Mouse (Mus musculus) layer of hippocampus, adult 2 months (tissue): ENCODE data around the gene Fmnl2. TPM values are rescaled to one million over a fixed set of nuclear protein-coding genes. Genes with fewer than 3 reads are reported as not detected.

Experiments
- DNase-seq, 2 experiments: peaks; one replicate each; pipeline ENCODE4 v3.0.0; 2022; ENCODE audit warnings: low spot score in 2 of 2
- H3K27ac ChIP-seq: fragments of 200-600 bp; 2 replicates; pipeline ENCODE4 v1.8.1; 2022
- H3K4me3 ChIP-seq: fragments of 200-600 bp; 2 replicates; pipeline ENCODE4 v1.8.1; 2022; ENCODE audit warnings: mild to moderate bottlenecking
- CTCF ChIP-seq: fragments of 200-600 bp; conservative IDR thresholded peaks from 2 replicates; pipeline ENCODE4 v1.8.1; 2022; ENCODE audit warnings: antibody characterized with exemption, mild to moderate bottlenecking, moderate library complexity
- total RNA-seq, 2 experiments: library from RNA; stranded (reverse); gene quantifications; 2 replicates each; pipeline ENCODE4 v1.2.3; 2021

Gene Fmnl2
- total RNA-seq, 2 experiments from 2014 or later, result 42.4 to 44.0 TPM

- Histone ChIP-seq H3K4me3 (no peak overlapping the region), H3K27ac (no peak overlapping the region)
- no peak for TF ChIP-seq CTCF
- no peak for DNase-seq
These were observed 209.3 kb downstream of the Fmnl2 start for GRCm38 (mm10) chr2:53066973-53067372.

GRCm38 (mm10) chr2:53070607-53071006 lies 212.9 kb downstream of the Fmnl2 start:
- no peak for DNase-seq
- TF ChIP-seq CTCF, result no peak
- Histone ChIP-seq H3K27ac (no peak overlapping the region), H3K4me3 (no peak overlapping the region)

- TF ChIP-seq CTCF, result no peak
- Histone ChIP-seq H3K27ac (no peak overlapping the region), H3K4me3 (no peak overlapping the region)
These were observed 222.1 kb downstream of the Fmnl2 start for GRCm38 (mm10) chr2:53079693-53080286.

GRCm38 (mm10) chr2:53082045-53082444 lies 224.4 kb downstream of the Fmnl2 start:
- no peak for DNase-seq
- no peak for TF ChIP-seq CTCF

More at GRCm38 (mm10) chr2:53079693-53080286, 222.1 kb downstream of the Fmnl2 start:
- DNase-seq, result no peak

GRCm38 (mm10) chr2:53082501-53082900 lies 224.8 kb downstream of the Fmnl2 start:
- no peak for TF ChIP-seq CTCF
- H3K4me3 ChIP-seq, result no peak overlapping the region
- DNase-seq, result no peak
- no peak overlapping the region for H3K27ac ChIP-seq

More at GRCm38 (mm10) chr2:53082045-53082444, 224.4 kb downstream of the Fmnl2 start:
- Histone ChIP-seq H3K4me3 (no peak overlapping the region), H3K27ac (no peak overlapping the region)

- TF ChIP-seq CTCF, result peak; percentile 86
- no peak overlapping the region for H3K4me3 ChIP-seq
- no peak overlapping the region for H3K27ac ChIP-seq
- no peak for DNase-seq
These were observed 225.6 kb downstream of the Fmnl2 start for GRCm38 (mm10) chr2:53083241-53083640.

- Histone ChIP-seq H3K27ac (no peak overlapping the region), H3K4me3 (no peak overlapping the region)
- DNase-seq, result peak in 1 of 2 experiments; percentile 63
- peak; percentile 84 for TF ChIP-seq CTCF
These were observed 228.1 kb downstream of the Fmnl2 start for GRCm38 (mm10) chr2:53085617-53086202.

GRCm38 (mm10) chr2:53088744-53089143 lies 231.1 kb downstream of the Fmnl2 start:
- DNase-seq, result no peak
- no peak for TF ChIP-seq CTCF
- H3K27ac ChIP-seq, result no peak overlapping the region
- H3K4me3 ChIP-seq, result no peak overlapping the region

- no peak for DNase-seq
- TF ChIP-seq CTCF, result no peak
- H3K27ac ChIP-seq, result no peak overlapping the region
- no peak overlapping the region for H3K4me3 ChIP-seq
These were observed 237.4 kb downstream of the Fmnl2 start for GRCm38 (mm10) chr2:53095031-53095430.

GRCm38 (mm10) chr2:53095489-53095888 lies 237.8 kb downstream of the Fmnl2 start:
- Histone ChIP-seq H3K4me3 (no peak overlapping the region), H3K27ac (no peak overlapping the region)
- no peak for DNase-seq
- no peak for TF ChIP-seq CTCF

- Histone ChIP-seq H3K27ac (no peak overlapping the region), H3K4me3 (no peak overlapping the region)
- DNase-seq, result no peak
- TF ChIP-seq CTCF, result peak; percentile 58
These were observed 242.4 kb downstream of the Fmnl2 start for GRCm38 (mm10) chr2:53100093-53100492.

- DNase-seq, result no peak
- Histone ChIP-seq H3K27ac (no peak overlapping the region), H3K4me3 (no peak overlapping the region)
- no peak for TF ChIP-seq CTCF
These were observed 244.5 kb downstream of the Fmnl2 start for GRCm38 (mm10) chr2:53101885-53102740.

- no peak for DNase-seq
- H3K4me3 ChIP-seq, result no peak overlapping the region
- no peak for TF ChIP-seq CTCF
These were observed 245.2 kb downstream of the Fmnl2 start for GRCm38 (mm10) chr2:53102901-53103300.

GRCm38 (mm10) chr2:53105408-53105807 lies 247.7 kb downstream of the Fmnl2 start:
- TF ChIP-seq CTCF, result no peak
- no peak for DNase-seq
- Histone ChIP-seq H3K4me3 (no peak overlapping the region), H3K27ac (no peak overlapping the region)

More at GRCm38 (mm10) chr2:53102901-53103300, 245.2 kb downstream of the Fmnl2 start:
- no peak overlapping the region for H3K27ac ChIP-seq
